Mouse (Mus musculus) urinary bladder, adult 2 months (tissue): ENCODE measurements around the gene Far1. TPM values are rescaled to one million over a fixed set of nuclear protein-coding genes. Genes with fewer than 3 reads are reported as not detected.

Experiments
- DNase-seq: peaks from one replicate; pipeline ENCODE4 v3.0.0; 2022; ENCODE audit warnings: low spot score
- polyA plus RNA-seq: library from polyadenylated mRNA; depleted of rRNA; stranded (reverse); fragments of >200 nt; gene quantifications from 2 replicates; pipeline ENCODE4 v1.2.3, GENCODE M21; 2012; rRNA removed

The Far1 gene
- polyA plus RNA-seq, 1 experiment, result 94.5 TPM

GRCm38 (mm10) chr7:113571121-113571520 lies 57.5 kb downstream of the Far1 start:
- DNase-seq, result no peak

GRCm38 (mm10) chr7:113572741-113573140 lies 59.1 kb downstream of the Far1 start:
- DNase-seq, result no peak

DNA sequence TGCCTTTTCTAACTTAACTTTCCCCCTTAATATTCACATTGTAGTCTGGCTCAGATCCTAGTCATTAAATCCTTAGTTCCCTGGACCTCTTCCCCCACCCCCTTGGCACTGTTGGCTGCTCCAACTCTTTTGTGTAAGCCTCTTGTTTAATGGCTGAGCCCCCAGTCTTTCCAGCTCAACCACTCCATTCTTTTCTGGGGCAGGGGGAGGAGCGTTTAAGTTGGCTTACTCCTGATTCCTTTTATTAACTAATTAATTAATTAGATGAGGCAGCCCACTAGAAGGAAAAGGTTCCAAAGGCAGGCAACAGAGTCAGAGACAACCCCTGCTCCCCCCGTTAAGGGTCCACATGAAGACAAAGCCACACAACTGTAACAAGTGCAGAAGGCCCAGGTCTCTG lies 68.5 kb downstream of the Far1 start:
- DNase-seq, result no peak

GRCm38 (mm10) chr7:113589211-113589610 lies 75.6 kb downstream of the Far1 start:
- no peak for DNase-seq

- DNase-seq, result no peak
Observed at GRCm38 (mm10) chr7:113590330-113590729, 76.7 kb downstream of the Far1 start.

DNA sequence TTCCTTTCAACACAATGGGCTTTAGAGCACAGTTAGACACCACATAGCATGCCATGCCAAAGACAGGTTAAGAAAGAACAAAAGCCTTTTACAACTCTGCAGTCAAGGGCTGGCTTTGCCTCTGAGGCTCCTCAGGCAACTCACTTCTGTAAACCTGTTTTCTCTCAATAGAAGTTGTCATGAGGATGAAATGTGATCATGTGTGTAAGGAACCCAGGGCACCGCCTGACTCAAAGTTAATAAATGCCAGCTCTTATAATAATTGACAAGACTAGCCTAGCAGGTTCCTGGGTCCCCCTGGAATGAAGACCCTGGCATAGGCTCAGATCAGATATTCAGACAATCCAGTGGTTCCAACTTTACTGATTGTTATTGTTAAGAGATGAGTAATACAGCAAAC lies 77.5 kb downstream of the Far1 start:
- DNase-seq, result no peak

DNA sequence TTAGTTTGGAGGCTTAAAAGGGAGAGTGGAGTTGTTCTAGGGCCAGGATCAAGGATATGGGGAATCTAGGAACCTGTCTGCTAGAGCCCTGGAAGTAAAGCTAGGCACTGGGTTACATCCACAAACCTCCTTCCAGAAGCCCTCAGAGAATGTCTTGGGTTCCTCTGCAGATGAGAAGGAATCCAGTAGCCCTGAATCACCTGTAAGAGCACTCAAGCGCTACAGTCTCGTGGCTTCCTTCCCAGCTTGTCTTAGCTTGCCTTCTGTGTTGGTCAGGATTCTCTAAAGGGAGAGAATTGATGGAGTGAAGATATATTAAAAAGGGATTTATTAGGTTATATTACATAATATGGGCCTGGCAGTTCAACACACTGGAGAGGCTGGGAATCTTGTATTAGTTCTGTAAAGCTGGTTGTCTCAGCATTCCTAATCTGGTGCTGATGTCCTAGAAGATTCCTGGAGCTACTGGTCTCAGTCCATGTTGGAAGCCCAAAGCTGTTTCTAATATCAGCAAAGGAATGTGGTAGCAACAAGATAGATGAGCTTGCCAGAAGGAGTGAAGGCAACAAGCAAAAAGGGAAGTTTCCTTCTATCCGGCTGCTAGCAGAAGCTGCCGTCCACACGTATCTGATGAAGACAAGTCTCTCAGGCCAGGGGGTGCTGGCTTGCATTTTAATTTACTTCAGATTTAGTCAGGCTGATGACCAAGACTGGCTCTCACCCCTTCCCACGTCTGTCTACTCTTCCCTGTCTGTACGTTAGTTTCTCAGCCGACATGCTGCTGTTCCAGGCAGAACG lies 78.1 kb downstream of the Far1 start:
- DNase-seq, result no peak

DNA sequence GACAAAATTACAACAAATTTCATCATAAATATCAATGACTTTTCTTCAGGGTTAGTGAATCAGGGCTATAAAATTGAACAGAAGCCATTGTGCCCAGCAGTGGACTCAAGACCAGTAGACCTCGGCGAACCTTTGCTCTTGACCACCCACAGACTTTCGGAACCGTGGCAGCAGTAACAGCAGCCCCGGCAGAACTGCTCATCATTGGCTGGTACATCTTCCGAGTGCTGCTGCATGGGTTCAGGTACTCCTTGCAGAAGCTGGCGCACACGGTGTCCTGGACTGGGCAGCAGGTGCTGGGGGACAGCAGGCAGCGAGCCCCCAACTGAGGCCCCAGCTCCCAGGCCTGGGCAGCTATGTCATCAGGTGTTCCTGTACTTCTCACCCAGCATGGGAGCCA lies 79.1 kb downstream of the Far1 start:
- no peak for DNase-seq

DNA sequence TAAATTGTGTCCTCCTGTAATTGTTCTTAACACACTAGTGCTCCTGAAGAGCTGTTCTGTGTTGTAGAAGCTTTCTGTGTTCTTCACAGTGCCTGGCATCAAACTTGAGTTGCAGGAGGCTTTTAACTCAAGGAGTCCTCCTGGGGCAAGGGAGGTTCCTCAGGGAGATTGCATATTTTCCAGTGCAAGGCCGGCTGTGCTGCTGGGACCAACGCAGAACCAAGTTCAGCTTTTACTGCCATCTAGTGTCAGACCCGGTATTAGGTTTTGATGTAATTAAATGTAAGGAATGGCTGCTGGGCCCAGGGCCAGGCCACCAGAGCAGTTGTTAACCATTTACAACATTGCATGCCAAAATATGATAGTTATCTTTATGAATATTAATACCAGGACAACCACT lies 80.7 kb downstream of the Far1 start:
- DNase-seq, result no peak

- no peak for DNase-seq
Observed at GRCm38 (mm10) chr7:113597231-113597630, 83.6 kb downstream of the Far1 start.

DNA sequence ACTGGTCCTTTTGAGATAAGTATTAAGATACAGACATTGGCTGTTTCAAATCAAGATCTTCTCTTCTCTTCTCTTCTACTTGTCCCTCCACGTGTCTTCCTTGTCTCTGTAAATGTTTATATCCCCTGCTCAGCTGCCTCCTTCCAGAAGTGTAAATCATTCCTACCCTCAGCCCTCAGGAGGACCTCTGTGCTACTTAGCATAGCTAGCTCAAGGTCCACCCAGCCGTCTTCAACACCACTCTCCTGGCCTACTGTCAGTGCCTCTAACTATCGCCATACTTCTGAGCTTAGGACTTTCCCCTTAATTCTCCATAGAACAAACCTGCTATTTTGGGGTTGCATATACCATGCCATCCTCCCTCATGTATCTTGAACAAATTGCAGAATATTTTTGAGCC lies 88.2 kb downstream of the Far1 start:
- no peak for DNase-seq

DNA sequence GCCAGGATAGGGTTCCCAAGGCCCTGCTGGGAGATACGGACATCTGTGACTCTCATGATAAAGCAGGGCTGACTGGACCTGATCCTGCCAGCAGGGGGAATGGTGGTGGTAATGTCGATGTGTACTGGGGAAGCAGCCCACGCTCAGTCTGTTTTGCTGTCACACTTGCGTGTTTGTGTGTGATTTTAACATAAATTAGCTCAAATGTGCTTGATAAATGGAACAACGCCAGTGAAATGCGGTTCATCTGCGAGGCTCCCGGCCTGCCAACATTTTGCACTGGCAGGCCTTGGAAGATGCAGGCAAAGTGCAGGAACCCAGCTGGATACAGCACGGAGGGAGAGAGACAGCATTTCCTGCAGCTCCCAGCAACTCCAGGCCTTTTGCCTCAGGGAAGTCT lies 94.3 kb downstream of the Far1 start:
- DNase-seq, result no peak

GRCm38 (mm10) chr7:113609027-113609705 lies 95.5 kb downstream of the Far1 start:
- no peak for DNase-seq

DNA sequence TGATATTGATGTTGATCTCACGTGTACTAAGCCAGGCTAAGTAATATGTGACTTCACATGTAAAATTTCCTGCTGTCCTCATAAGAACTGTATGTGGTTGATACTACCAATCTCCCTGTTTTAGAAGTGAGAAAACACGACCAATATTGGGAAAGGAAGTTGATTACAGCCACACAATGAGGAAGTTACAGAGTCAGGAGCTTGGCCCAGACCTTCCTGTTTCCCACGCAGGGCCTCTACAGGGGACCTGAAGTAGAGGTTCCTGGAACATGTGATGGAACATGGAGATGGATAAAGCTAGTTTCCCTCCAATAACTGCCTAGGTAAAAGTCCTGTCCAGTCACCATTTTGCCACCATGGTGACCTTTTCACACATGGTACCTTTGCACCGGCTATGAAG lies 99.0 kb downstream of the Far1 start:
- DNase-seq, result no peak

DNA sequence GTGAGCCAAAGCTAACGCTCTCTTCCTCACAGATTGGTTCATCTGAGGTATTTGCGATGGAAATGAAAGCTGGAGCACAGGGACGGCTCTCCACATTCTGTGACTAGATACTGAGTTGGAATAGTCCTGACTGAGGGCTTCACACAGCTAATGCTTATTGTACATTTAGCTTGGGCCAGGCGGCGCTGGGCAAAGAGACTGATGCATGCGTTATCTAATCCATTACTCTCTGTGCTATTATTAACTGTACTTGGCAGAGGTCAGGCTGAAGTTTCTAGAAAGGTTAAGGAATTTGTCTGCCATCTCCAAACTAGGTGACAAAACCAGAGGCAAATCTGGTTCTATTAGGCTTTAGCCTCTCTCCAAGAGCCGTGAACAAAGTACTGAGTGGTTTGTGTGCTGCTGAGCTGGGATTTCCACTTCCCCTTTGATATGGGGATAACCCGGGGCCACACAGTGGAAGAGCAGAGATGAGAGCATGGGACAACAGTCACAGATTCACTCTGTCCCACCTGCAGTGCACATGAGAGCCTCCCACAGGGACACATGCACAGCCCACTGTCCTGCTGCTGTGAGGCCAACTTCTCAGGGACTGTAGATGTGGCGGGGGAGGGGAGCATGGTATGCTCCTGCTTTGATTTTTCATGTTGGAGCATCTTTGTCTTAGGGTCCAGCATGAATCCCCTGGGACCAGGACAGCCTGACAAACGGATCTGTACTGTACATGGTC lies 100.7 kb downstream of the Far1 start:
- no peak for DNase-seq

- no peak for DNase-seq
Observed at GRCm38 (mm10) chr7:113619166-113619565, 105.5 kb downstream of the Far1 start.

DNA sequence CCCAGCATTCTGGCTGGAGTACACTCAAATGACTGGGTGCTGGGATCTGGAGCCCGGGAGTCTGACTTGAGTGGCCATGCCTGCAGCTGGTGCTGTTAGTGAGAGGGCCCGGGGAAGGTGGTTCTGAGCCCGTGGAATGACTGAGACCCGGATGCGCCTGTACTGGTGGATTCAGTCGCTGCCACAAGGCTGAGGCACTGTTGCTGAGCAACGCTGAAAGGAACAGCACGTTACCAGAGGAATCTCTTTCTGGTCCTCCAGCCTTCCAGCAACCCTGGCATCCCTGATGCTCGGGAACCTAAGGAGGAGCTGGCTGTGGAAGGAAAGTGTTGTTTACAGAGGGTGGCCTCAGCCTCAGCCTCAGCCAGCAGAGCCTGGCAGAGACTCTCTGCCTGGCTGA lies 106.1 kb downstream of the Far1 start:
- DNase-seq, result no peak

Other genes starting within 250 kb of the Far1 start
- gene Btbd10, start 144.4 kb upstream of the Far1 start, polyA plus RNA-seq, result 21.2 and 26.6 TPM in 2 replicates
- not detected in 2 replicates for gene Pth, start 125.3 kb upstream of the Far1 start, polyA plus RNA-seq